Mouse (Mus musculus): ENCODE data around the gene Osr1.

The Osr1 gene

DNA sequence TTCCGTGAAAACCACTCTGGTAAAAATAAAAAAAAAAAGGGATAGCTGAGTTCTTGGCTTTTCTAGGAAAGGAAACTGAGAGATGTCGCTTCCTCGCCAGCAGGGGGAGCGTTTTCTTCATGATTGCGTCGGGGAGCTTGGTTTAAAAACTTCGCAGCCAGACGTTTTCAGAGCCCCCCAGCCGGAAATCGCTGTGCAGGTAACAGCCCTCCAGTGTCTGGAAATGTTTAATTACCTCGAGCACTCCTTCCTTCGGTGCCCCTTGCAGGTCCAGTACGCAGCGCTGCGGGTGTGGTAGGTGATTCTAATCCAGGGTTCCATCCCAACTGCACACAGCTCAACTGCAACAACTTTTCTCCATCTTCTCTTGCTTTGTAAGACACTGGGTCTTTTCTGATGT is at the start of gene Osr1:
Gene Osr1 (plus strand): TSS at position 146 of the 400 bp plus-strand sequence.
- peak; percentile 83 for DNase-seq

DNA sequence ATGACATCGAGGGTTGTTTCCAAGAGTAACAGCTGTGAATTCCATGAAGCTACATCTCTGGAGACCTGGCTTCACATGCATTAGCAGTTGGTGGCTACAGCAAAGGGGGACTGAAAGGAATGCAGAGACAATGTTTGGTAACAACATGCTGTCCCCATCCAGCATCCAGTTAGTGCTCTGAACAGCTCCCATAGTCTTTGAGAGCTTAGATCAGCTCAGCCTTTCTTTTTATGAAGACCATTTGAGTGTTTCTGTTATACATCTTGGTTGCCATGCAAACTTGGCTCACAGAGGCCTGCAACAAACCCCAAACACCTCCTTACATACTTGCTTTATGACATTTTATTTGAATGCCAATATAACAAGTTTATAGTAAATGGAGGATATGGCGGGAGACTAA is 19.6 kb upstream of the Osr1 start:
- no peak for DNase-seq

DNA sequence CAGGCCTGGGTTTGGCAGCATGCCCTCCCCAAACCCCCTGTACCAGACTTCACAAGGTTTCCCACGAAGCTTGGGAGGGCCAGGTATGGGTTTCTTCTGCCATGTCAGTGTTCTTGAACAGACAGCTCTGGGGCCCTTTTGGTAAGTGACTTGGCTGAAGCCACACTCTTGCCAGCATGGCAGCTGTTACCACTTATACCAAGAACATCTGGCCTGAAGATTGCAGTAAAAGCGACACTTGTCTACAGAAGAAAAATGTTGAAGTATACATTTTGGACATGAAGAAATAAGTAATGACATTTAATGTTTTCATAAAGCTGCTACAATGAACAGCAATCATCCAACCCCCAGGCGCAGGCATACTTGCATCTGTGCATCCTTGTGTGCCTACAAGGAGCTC is 5.0 kb upstream of the Osr1 start:
- DNase-seq = no peak

DNA sequence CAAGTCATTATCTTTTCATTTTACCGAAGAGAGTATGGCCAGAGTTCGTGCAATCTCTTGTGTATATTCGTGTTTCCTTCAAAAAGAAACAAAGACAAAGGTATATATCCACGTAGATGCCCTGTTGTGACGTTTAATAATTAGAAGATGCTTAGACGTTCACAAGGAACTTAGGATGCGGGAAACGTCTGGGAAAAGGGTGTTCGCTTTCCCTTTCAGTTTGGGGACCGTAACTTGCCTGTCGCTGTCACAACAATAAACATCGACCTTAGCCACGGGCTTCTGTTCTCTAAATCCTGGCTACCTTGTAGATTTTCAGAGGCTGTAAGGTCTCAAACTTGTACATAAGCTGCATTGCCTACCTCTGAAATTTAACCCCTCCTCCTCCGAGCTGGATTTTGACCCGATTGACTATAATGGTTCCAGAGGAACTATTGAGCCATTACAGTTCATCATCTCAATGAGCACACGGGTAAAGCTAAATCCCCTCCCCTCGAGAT is 630 bp downstream of the Osr1 start:
- peak; percentile 31 for DNase-seq

DNA sequence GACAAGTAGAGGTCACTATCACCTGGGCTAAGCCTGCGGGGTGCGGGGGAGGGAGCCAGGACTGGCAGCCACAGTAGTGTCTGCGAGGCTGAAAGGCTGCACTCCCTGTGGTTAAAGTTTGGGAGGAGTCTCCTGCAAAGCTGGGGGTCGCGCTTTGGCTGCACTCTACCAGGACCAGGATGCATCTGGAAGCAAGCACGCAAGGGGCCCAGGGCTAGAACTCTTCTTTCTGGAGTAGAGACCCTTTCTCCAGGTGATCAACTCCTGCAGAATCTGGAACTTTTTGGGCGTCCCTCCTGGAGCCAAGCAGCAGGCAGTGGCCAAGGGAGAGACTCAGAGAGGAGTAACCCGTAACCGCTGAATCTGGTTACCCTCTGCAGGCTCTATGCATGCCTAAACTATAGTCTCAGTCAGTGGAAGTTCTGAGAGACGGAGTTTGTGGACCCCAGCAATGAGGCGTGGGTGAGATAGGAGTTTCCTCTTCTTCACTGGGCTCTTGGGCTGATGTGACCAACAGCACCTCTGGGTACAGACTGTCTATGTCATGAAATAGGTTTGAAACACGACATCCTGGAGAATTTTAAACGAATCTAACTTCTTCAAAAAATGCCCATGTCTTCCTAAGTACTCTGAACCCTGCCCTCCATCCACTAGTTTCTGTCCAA is 1.5 kb downstream of the Osr1 start:
- DNase-seq = peak; percentile 10

DNA sequence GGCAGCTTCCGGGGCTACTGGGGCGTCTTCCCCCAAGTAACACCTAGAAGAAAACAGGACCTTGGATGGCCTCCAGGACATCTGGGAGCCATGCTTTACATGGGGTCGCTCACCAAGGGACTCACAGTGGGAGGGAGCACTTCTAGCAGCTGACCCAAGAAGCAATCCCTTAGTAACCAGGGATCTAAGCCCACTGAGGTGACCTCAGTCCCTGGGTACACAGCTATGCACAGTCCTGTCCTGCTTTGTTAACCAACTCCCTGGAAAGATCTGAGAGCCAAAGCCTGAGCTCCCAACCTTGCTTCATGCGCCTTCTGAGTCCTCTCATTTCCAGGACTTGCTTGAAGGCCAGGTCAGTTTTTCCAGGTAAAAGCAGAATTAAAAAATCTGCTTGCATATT is 2.1 kb downstream of the Osr1 start:
- DNase-seq = no peak

DNA sequence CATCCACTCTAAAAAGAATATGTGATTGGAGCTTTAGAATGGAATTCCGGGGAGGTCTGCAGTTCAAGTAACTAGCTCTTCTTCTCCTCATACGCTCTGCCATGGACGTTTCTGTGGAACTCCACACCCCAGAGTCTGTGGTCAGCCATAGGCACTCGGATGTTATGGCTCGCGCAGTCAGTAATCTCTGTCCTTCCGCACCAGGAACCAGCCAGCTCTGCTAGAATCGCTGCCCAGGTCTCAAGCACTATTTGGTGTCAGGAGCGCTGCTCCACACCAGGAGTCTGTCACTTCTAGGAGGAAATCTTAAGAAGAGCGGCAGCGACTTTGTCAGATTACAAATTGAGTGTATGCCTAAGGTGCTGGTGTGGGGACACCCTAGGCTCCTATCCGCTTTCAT is 3.8 kb downstream of the Osr1 start:
- no peak for DNase-seq

DNA sequence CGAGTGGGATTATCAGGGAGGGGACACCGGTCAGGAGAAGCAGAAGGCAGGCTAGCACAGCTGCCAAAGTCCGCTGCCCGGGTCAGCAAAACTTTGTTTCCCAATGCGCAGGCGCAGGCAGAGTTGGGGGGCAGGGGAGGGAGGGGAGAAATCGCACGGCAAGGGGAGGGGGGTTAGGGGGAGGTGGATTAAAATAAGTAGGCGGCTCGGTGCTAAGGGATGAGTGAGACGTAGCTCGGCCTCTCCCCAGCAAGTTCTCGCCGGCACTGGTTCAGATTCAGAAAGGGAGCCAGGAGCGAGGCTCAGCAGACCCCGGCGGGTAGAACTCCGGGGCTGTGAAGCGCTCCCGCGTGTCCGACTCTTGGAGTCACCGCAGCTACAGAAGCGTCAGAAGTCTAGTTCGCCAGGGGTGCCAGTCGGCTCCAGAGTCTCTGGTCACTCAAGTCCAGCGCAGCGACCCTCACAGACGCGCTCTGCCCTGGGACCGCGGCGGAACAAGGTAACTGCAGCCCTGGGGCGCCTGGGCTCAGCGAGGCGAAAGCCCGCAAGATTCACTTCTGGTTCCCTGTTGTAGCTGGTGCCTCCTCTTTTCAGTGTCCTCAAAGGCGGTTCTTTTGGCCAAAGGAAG is 4.4 kb downstream of the Osr1 start:
- DNase-seq = peak; percentile 64

DNA sequence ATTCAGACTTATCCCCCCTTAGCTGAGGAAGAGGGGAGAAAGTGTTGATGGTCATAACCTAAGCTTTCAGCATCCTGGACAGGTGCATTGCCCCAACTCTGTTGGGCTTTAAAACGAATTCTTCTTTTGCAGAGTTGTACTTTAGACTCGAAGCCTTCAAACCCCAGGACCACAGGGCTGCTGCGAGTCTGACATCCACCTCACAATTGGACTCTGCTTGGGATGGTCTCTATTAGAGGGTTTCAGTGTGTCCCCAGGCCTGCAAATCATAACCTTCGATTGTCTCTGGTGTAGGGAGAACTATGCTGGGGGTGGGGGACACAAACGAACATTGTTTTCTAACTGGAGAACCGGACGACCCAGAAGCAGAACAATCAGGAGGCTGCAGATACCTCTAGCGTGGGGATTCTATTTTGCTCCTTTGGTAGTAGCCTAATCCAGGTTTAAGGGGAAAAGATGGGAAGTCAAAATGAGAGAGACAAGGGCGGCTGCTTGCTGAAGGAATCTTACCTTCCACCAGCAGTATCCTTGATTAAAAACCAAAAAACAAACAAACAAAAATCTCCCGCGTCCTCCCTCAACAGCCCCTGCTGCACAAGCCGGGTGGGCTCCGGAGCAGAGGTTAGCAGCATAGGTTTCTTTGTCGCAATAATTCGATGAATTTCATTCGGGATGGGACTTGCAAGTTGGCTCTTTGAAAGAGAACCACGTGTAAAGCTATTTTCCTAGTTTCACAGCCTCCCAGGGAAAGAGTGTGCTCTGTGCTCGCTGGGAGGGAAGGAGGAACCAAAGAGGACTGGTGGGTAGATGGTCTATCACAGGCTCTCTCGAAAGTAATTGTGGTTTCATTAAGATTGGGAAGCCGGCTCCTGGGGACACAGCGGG is 5.5 kb downstream of the Osr1 start:
- peak; percentile 48 for DNase-seq

DNA sequence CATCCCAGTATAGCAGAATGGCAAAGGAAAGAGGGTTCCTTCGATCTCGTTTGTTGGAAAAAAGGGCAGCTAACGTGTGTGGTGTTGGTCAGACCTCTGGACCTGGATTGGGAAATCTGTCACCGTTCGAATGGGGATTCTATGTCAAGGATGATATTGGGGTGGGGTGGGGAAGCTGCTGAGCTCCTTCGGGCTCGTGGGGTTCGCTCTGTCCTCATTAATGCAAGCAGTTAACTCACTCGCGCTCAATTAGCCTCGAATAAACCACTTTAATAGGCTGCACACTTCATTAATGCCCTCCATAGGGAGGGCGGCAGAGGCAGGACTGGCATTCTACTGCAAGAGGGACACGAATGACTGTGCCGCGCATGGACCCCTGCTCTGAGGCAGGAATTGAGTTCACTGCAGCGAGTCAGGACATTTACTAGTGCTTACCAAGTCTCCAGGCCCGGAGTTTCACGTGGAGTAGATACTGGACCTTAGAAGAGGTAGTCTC is 6.2 kb downstream of the Osr1 start:
- DNase-seq = peak; percentile 62

DNA sequence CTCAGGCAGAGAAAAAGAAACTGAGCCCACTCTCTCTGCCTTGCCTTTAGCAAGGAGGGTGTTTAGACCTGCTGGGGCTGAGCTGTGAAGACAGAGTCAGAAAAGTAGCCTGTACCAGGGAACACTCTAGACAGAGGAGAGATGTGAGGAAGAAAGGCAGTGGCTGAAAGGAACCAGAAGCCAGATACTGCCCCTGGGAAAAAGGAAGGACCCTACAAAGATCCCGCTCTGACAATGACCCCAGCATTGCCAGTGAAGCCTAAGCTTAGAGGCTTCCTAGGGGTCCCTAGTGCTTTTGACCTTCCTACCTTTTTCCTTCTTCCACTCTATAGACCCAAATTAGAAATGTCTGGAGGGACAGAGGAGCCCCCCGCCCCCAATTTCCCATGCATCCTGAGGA is 7.7 kb downstream of the Osr1 start:
- no peak for DNase-seq

DNA sequence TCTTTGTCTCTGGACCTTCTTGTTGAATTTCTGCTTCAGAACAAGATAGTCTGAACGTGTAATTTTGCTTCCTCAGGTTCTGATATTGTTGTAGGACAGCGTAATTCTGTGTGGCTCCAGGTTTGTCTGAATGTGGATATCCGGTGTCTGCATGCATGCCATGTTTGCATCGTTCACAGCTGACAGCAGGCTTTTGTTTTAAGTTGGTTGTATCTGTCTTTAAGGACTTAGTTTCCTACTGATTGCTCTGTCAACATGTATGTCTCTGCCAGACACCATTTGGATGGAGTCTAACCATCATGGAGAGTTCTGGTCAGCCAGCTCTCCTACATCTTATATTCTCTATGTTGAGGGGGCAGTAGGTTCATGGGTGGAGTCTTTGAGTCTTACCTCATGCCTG is 8.7 kb downstream of the Osr1 start:
- no peak for DNase-seq

DNA sequence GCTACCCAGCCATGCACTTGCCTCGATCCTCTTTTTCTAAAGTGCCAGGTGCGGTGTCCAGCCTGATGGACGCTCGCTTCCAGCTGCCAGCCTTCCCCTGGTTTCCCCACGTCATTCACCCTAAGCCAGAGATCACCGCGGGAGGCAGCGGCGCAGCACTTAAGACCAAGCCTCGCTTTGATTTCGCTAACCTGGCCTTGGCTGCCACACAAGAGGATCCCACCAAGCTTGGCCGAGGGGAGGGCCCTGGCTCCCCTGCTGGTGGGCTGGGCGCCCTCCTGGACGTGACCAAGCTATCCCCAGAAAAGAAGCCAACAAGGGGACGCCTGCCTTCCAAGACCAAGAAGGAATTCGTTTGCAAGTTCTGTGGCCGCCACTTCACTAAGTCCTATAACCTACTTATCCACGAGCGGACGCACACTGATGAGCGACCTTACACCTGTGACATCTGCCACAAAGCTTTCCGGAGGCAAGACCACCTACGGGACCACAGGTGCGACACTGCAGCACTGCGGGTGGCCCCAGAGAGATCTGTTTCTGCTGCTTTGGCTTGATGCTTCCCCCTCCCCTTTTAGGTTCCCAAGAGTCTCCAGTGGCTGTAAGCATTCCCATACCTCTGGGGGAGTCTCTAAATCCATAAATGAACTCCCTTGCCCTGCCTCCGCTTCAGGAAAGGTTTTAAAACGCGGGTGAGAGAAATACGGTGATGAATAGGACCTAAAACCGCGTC is 9.6 kb downstream of the Osr1 start:
- DNase-seq = peak; percentile 33

DNA sequence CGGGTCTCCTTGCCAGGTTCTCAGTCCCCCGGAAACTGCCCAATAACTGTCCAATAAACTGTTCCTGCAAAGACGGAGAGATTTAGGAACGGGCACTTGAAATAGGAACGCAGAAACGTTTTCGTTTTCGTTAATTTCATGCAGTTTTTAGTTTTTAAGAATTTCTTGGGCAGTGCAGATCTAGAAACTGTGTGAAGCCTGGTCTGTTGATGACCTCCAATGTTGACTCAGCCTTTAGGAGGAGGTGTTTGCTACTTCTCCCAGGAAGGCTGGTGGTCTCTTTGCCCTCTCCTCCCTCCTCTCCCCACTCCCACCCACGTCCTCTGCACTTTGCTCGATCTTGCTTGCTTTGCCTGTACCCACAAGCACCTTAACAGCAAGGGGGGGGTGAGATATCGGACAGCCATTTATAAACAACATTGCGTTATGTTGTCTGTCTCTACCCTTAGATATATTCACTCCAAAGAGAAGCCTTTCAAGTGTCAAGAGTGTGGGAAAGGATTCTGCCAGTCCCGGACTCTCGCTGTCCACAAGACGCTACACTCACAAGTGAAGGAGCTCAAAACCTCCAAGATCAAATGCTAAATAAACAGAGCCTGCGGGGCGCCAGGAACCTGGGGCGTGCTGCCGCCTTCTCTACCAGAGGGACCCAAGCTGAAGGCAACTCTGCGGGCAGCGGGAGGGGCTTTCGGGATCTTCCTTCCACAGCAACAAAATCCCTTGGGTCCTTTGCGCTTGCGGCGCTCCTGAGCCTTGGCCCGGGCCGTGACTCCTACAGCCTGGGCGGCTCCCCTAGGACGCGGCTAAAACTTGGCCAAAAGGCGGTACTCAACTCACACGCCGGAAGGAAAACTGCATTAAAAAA is 10.4 kb downstream of the Osr1 start:
- peak; percentile 36 for DNase-seq

DNA sequence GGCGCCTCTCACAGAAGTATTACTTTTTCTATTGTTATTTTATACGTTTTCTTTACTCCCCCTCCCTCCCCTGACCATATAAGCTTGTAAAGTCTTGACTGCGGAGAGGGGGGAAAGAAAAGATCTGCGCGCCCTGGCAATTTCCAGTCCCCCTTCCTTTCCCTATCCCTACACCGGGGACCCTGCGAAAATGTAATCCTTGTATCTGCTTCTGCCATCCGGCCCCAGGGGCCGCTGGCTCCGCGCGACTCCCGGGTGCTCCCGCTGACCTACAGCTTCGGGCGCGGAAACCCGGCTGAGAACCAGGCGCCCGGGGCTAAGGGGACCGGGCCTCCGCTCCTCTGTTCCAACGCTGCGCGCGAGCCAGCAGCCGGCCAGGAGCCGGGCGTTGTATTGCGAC is 11.1 kb downstream of the Osr1 start:
- DNase-seq = peak; percentile 57

DNA sequence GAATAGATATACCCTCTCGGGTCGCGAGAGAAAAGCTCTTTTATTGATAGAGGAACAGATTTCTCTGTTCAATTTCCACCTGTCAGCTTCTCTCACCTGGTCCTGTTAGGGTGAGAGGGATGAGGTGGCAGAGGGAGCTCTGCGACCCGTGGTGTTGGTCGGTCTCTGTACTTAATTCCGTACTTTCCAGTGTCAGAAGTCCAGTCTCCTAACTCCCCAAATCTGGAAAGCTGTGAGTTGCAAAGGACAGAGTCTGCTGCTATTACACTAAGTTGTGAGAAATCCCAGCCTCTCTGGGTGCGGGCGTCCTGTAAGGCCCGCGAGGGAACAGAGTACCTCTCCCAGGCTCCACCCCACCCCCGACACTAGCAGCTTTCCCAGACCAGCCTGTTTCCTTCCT is 11.6 kb downstream of the Osr1 start:
- DNase-seq = no peak

DNA sequence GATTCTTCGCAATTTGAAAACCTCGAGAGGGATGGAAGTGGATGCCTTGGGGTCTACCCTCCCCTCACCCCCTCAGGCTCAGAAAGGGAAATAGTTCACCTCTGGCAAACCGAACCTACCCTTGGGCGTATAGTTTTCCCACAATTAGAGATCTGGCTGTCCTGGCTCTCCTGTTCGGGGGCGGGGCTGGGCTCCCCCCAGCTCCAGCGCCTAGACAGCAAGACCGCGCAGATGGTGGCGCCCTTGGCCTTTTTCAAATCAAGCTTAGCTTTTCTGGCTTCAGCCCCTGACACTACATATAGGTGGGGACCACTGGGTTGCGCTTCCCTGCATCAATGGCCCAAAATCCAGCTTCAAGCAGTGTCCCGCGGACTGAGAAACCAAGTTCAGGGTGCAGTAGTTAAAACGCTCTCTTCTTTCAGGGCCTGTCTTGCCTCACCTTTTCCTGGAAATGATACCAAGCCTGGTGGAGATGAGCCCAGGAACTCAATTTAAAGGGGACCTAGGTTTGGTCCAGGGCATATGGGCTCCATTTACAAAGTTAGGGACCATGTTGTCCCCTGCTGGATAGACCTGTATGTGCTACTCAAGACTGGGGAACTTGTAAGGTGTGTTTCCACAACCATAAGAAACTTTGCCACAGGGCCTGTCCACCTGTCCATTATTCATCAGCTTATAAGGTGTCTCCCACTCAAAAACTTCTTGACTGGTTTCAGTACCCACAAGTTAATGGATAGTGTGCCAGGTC is 12.5 kb downstream of the Osr1 start:
- DNase-seq = no peak

DNA sequence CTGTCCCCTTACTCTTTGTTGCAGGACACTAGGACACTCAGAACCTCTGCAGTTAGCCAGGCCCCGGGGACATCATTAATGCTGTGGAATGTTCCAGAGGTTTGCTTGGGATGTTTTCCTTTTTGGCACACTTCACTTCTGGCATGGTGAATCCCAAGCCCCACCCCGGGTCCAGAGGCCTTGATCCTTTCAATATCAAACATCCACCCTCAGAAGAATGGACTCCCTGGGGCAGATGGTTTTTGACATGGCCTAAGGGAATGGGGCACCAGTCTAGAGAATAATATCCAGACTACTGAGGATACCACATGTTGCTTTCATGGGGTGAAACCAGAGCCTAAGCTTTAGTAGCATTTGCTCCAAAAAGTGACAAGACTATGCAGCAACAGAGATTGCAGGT is 13.5 kb downstream of the Osr1 start:
- no peak for DNase-seq

DNA sequence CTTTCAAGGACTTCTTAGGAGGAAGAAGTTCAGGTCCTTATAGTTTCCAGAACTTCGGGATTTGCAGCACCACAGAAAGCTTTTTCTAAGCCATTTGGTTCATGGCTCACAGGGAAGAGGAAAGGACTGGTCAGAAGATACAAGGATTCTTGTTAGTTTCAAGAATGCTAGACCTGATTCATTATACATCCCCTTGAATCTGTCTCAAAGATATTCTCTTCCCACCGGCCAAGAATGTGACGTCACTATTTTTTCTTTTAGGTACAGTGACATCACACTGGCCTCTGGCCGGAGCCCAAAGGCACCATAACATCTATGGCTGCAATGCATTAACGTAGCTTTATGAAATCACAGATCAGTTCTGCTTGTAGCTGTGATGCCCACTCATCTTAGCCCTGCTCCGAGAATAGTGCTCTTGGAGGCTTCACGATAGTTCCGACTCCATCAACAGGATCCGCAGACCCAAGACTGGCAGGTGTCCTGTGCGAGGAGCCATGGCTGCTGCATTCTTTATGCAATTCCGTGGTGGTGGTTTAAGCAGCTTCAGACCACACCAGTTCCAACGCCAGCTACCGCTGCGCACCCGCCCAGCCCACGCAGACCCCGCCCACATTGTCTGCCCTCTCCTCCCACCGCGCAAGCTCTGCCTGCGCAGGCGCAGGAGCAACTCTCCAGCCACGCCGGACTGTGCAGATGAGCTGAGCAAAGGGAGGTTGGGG is 14.6 kb downstream of the Osr1 start:
- peak; percentile 88 for DNase-seq

DNA sequence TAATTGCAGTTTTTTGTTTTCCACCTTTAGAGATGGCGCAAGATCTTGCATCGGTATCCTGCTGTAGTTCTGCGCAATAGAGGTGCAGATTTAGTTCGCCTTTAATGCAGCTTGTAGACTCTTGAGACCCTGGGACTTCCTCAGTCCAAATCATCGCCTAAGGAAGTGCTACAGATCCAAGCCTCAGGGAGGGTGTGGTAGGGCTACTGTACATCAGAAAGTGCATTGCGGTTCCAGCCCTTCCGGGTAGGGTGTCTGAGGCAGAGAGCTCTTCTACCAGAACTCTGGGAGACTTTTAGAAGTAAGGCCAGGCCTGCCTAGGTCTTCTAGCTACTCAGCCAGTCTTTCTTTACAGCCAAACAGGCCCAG is 15.2 kb downstream of the Osr1 start:
- DNase-seq = no peak

DNA sequence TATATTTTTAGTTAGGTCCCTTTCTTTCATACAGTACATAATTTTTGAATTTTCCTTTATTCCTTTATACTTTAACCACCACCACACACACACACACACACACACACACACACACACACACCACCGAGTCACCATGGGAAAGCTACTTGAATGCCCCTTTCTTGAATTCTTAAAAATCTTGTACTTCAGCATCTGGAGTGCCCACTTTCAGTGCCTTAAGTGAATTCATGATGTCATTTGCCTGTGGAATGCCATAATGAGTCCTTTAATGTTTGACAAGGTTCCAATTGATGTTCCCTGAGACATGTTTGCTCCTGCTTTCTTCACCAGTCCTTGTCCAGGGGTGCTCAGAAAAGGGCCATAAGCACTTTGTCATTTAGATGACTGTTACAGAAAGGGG is 17.8 kb downstream of the Osr1 start:
- no peak for DNase-seq
